Mouse (Mus musculus): Measurements from ENCODE around the gene Sdf4. TPM values are rescaled to one million over a fixed set of nuclear protein-coding genes. Genes with fewer than 3 reads are reported as not detected.

Sdf4 gene
- polyA plus RNA-seq, 2 experiments: 26.8 to 72.1 TPM

DNA sequence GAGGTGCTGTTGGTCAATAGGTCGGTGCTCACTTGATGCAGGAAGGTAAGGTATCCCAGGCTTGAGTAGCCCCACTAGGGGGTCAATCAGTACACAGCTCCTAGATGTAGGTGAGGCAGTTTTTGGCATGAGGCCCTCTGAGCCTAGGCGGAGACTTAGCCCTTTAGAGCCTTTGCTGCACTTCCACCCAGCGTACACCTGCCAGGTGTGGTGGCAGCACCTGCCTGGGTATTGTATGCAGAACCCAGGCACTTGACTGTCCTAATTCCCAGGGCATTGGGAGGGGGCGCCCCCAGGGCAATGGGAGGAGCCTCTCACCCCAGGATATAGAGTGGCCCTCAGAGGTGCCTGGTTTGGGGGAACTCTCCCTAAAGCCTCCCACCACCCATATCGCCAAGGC lies 62.5 kb downstream of the Sdf4 start:
- Histone ChIP-seq H3K9me3 (ENCODE audit: control insufficient read depth, low read length) (no peaks in the 10 kb centered on the region), H3K27ac (no peak overlapping the region), H3K4me1 (replicated peaks; ENCODE audit: control insufficient read depth in 2 of 2, insufficient read depth in 2 of 2, low read length in 1 of 2) (peaks cover 0 to 2% of the 10 kb centered on the region in 2 experiments; a peak in 1 of 4 replicates), H3K4me3 (ENCODE audit: insufficient read depth in 1 of 2, low read depth in 2 of 2, low read length in 2 of 2) (no peak overlapping the region), H3K27me3 (ENCODE audit: control insufficient read depth, insufficient read depth, low read length) (no peaks in the 10 kb centered on the region), H3K9ac (replicated peaks) (no peak overlapping the region), H3K36me3 (replicated peaks; ENCODE audit: control insufficient read depth, insufficient read depth, low read depth) (no peaks in the 10 kb centered on the region), H3K4me2 (ENCODE audit: low read depth) (no peak overlapping the region)
- DNase-seq (ENCODE audit: low read depth in 3 of 3, low spot score in 3 of 3): no peak
- TF ChIP-seq CTCF (IDR thresholded peaks at IDR 0.05; ENCODE audit: low read depth): no peak
- TF ChIP-seq EP300 (IDR thresholded peaks at IDR 0.05; ENCODE audit: low read depth): no peak
- no peak for ATAC-seq (ENCODE audit: insufficient read depth)
- WGBS (ENCODE audit: insufficient replicate concordance): 62% methylated on average over 5 of the region's 5 CpGs

DNA sequence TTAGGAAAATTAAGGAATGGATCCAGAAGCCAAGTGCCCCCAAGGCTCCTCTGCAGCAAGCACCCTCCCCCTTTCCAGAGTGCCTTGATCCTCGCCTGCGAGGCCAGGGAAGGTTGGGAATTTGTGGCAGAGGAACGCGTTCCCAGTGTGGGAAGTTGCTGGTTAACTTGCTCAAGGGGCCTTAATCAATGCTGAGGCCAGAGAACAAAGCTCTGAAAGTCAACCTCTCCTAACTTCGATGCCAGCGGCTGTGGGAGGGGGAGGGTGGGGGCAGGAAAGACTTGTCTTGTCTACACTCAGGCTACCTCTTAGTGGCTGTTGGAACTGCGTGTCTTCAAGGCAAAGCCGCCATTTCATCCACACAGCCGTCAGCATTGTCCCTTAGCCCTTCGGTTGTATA lies 65.0 kb downstream of the Sdf4 start:
- ATAC-seq (ENCODE audit: insufficient read depth) (no peak), DNase-seq (ENCODE audit: low read depth in 3 of 3, low spot score in 3 of 3) (no peak)
- H3K4me3 ChIP-seq (ENCODE audit: insufficient read depth in 1 of 2, low read depth in 2 of 2, low read length in 2 of 2): no peak overlapping the region
- no peaks in the 10 kb centered on the region for H3K36me3 ChIP-seq (replicated peaks; ENCODE audit: control insufficient read depth, insufficient read depth, low read depth)
- H3K27ac ChIP-seq: no peak overlapping the region
- TF ChIP-seq CTCF (IDR thresholded peaks at IDR 0.05; ENCODE audit: low read depth): no peak
- TF ChIP-seq EP300 (IDR thresholded peaks at IDR 0.05; ENCODE audit: low read depth): no peak
- no peak overlapping the region for H3K4me2 ChIP-seq (ENCODE audit: low read depth)
- no peaks in the 10 kb centered on the region for H3K9me3 ChIP-seq (ENCODE audit: control insufficient read depth, low read length)
- no peak overlapping the region for H3K9ac ChIP-seq (replicated peaks)
- WGBS (ENCODE audit: insufficient replicate concordance): 59% methylated on average over 10 of the region's 10 CpGs
- H3K4me1 ChIP-seq (replicated peaks; ENCODE audit: control insufficient read depth in 2 of 2, insufficient read depth in 2 of 2, low read length in 1 of 2): peaks cover 0 to 2% of the 10 kb centered on the region in 2 experiments; a peak in 1 of 4 replicates
- no peaks in the 10 kb centered on the region for H3K27me3 ChIP-seq (ENCODE audit: control insufficient read depth, insufficient read depth, low read length)

DNA sequence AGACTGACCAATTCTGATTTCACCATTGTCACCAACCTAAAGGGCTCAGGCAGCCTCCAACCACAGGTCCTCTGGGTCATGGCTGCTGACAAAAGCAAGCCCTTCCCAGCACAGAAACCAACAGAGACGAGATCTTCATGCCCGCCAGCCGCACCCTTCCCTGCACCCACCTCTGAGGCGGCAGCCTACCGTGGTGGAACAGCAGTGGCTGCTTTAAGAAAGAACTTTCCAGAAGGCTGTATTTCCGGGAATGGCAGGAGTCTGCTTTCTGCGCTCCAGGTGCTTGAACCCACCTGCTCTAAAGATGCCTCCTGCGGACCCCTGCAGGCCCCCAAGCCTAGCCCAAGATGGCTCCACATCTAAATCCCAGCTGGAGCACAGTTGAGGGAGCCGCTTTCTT lies 66.2 kb downstream of the Sdf4 start:
- no peak overlapping the region for H3K9ac ChIP-seq (replicated peaks)
- H3K4me2 ChIP-seq (ENCODE audit: low read depth): no peak overlapping the region
- WGBS (ENCODE audit: insufficient replicate concordance): 58% methylated on average over 9 of the region's 9 CpGs
- H3K36me3 ChIP-seq (replicated peaks; ENCODE audit: control insufficient read depth, insufficient read depth, low read depth): no peaks in the 10 kb centered on the region
- H3K4me3 ChIP-seq (ENCODE audit: insufficient read depth in 1 of 2, low read depth in 2 of 2, low read length in 2 of 2): no peak overlapping the region
- no peaks in the 10 kb centered on the region for H3K27me3 ChIP-seq (ENCODE audit: control insufficient read depth, insufficient read depth, low read length)
- no peak overlapping the region for H3K27ac ChIP-seq
- no peaks in the 10 kb centered on the region for H3K9me3 ChIP-seq (ENCODE audit: control insufficient read depth, low read length)
- DNase-seq (ENCODE audit: low read depth in 3 of 3, low spot score in 3 of 3) (no peak), ATAC-seq (ENCODE audit: insufficient read depth) (no peak)
- peaks cover 0 to 2% of the 10 kb centered on the region in 2 experiments; a peak in 1 of 4 replicates for H3K4me1 ChIP-seq (replicated peaks; ENCODE audit: control insufficient read depth in 2 of 2, insufficient read depth in 2 of 2, low read length in 1 of 2)
- TF ChIP-seq EP300 (IDR thresholded peaks at IDR 0.05; ENCODE audit: low read depth) (no peak), CTCF (IDR thresholded peaks at IDR 0.05; ENCODE audit: low read depth) (no peak)

DNA sequence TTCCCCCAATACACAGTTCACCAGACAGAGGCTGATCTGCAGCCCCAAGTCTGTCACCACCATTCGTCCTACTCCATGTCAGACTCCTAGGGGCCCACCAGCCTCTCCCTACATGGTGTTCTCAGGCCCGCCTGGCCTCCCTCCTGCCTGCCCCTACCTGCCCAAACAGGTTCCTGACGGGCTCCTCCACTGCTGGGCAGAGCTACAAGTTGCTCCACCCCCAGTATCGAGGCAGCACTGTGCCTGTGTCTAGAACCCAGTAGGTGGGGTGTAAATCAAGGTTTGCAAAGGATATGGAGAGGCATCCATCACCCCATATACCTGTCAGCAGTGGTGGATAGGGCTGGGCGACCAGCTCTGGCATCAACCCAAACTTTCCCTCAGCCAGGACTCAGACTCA lies 66.6 kb downstream of the Sdf4 start, which contains the start of gene Ttll10:
Gene Ttll10 (minus strand): TSS at position 154 of the 400 bp plus-strand sequence.
- ATAC-seq (ENCODE audit: insufficient read depth) (no peak), DNase-seq (ENCODE audit: low read depth in 3 of 3, low spot score in 3 of 3) (no peak)
- Histone ChIP-seq H3K4me1 (replicated peaks; ENCODE audit: control insufficient read depth in 2 of 2, insufficient read depth in 2 of 2, low read length in 1 of 2) (peaks cover 0 to 2% of the 10 kb centered on the region in 2 experiments; a peak in 1 of 4 replicates), H3K4me3 (ENCODE audit: insufficient read depth in 1 of 2, low read depth in 2 of 2, low read length in 2 of 2) (no peak within 1 kb of the TSS), H3K27me3 (ENCODE audit: control insufficient read depth, insufficient read depth, low read length) (no peaks in the 10 kb centered on the region), H3K9ac (replicated peaks) (no peak within 1 kb of the TSS), H3K9me3 (ENCODE audit: control insufficient read depth, low read length) (no peaks in the 10 kb centered on the region), H3K27ac (no peak within 1 kb of the TSS), H3K36me3 (replicated peaks; ENCODE audit: control insufficient read depth, insufficient read depth, low read depth) (no peaks in the 10 kb centered on the region), H3K4me2 (ENCODE audit: low read depth) (no peak within 1 kb of the TSS)
- TF ChIP-seq EP300 (IDR thresholded peaks at IDR 0.05; ENCODE audit: low read depth) (no peak), CTCF (IDR thresholded peaks at IDR 0.05; ENCODE audit: low read depth) (no peak)
- 39% methylated on average over 5 of the region's 5 CpGs for WGBS (ENCODE audit: insufficient replicate concordance)

DNA sequence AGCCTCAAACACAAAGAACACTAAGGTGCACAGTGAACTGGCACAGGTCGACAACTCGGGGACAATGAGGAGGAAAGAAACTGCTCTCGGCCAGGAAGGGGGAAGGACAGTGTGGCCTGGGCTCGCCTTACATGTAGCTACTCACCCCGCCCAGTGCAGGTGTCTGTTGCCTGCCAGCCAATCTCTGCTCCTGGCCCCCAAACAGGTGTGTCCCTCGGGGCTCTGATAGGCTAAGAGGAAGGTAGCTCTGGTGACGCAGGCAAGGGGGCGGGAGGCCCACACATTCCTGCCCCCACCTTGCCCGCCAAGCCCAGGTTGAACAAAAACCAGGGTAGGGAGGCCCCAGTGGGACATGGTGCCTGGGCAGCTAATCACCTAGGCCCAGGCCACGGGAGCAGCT lies 67.0 kb downstream of the Sdf4 start:
- Histone ChIP-seq H3K4me1 (replicated peaks; ENCODE audit: control insufficient read depth in 2 of 2, insufficient read depth in 2 of 2, low read length in 1 of 2) (no peaks in the 10 kb centered on the region; a peak in 1 of 4 replicates), H3K9me3 (ENCODE audit: control insufficient read depth, low read length) (no peaks in the 10 kb centered on the region), H3K4me2 (ENCODE audit: low read depth) (no peak overlapping the region), H3K4me3 (ENCODE audit: insufficient read depth in 1 of 2, low read depth in 2 of 2, low read length in 2 of 2) (no peak overlapping the region), H3K9ac (replicated peaks) (no peak overlapping the region), H3K36me3 (replicated peaks; ENCODE audit: control insufficient read depth, insufficient read depth, low read depth) (no peaks in the 10 kb centered on the region), H3K27me3 (ENCODE audit: control insufficient read depth, insufficient read depth, low read length) (no peaks in the 10 kb centered on the region), H3K27ac (no peak overlapping the region)
- WGBS (ENCODE audit: insufficient replicate concordance): 41% methylated on average over 10 of the region's 10 CpGs
- TF ChIP-seq CTCF (IDR thresholded peaks at IDR 0.05; ENCODE audit: low read depth) (no peak), EP300 (IDR thresholded peaks at IDR 0.05; ENCODE audit: low read depth) (no peak)
- no peak for ATAC-seq (ENCODE audit: insufficient read depth)
- no peak for DNase-seq (ENCODE audit: low read depth in 3 of 3, low spot score in 3 of 3)

MicroRNAs encoded within 50 kb of the gene (microRNA counts, 519-probe panel; counts per million panel counts)
- 69.9 counts per million for microRNA mmu-miR-200a
- 4,334 counts per million, percentile 18 among the panel's probes with 10 or more counts for microRNA mmu-miR-200b
- 5,368 counts per million, percentile 29 among the panel's probes with 10 or more counts for microRNA mmu-miR-429

Small RNA genes lying within 50 kb of the gene (microRNA-seq; reads per million reads assigned to microRNA genes)
- gene Mir200a (148 reads per million, percentile 52 among the genes with 10 or more reads in this experiment), gene Mir200b (875 reads per million, percentile 71 among the genes with 10 or more reads in this experiment), gene Mir429 (2,313 reads per million, percentile 80 among the genes with 10 or more reads in this experiment)

Other genes with a start within 250 kb of the Sdf4 start
- gene Atad3a, start 231.8 kb upstream of the Sdf4 start, polyA plus RNA-seq (2012; rRNA removed): 28.7 and 41.8 TPM in 2 replicates
- gene Atad3a, start 231.8 kb upstream of the Sdf4 start, polyA plus RNA-seq (2014; fragmentation: Nextera tagmentation; extraction: Ambion mirVana): 31.2 and 38.7 TPM in 2 replicates
- gene Vwa1, start 218.2 kb upstream of the Sdf4 start, polyA plus RNA-seq (2012; rRNA removed): 0.13 and 0.15 TPM in 2 replicates
- 0.14 and 0.19 TPM in 2 replicates for gene Vwa1, start 218.2 kb upstream of the Sdf4 start, polyA plus RNA-seq (2014; fragmentation: Nextera tagmentation; extraction: Ambion mirVana)
- 0.28 and 0.32 TPM in 2 replicates for gene Tmem88b, start 207.0 kb upstream of the Sdf4 start, polyA plus RNA-seq (2012; rRNA removed)
- gene Tmem88b, start 207.0 kb upstream of the Sdf4 start, polyA plus RNA-seq (2014; fragmentation: Nextera tagmentation; extraction: Ambion mirVana): 0.04 and 0.11 TPM in 2 replicates
- gene Ankrd65, start 202.4 kb upstream of the Sdf4 start, polyA plus RNA-seq (2012; rRNA removed): 0.02 and 0.03 TPM in 2 replicates
- gene Ankrd65, start 202.4 kb upstream of the Sdf4 start, polyA plus RNA-seq (2014; fragmentation: Nextera tagmentation; extraction: Ambion mirVana): not detected in 2 replicates
- 41.6 and 62.8 TPM in 2 replicates for gene Mrpl20, start 190.0 kb upstream of the Sdf4 start, polyA plus RNA-seq (2012; rRNA removed)
- gene Mrpl20, start 190.0 kb upstream of the Sdf4 start, polyA plus RNA-seq (2014; fragmentation: Nextera tagmentation; extraction: Ambion mirVana): 197 and 200 TPM in 2 replicates
- 43.3 and 65.8 TPM in 2 replicates for gene Ccnl2, start 180.4 kb upstream of the Sdf4 start, polyA plus RNA-seq (2012; rRNA removed)
- gene Ccnl2, start 180.4 kb upstream of the Sdf4 start, polyA plus RNA-seq (2014; fragmentation: Nextera tagmentation; extraction: Ambion mirVana): 51.2 and 57.2 TPM in 2 replicates
- 67.4 and 77.0 TPM in 2 replicates for gene Aurkaip1, start 161.6 kb upstream of the Sdf4 start, polyA plus RNA-seq (2012; rRNA removed)
- gene Aurkaip1, start 161.6 kb upstream of the Sdf4 start, polyA plus RNA-seq (2014; fragmentation: Nextera tagmentation; extraction: Ambion mirVana): 117 and 120 TPM in 2 replicates
- 5.4 and 6.2 TPM in 2 replicates for gene Mxra8, start 153.2 kb upstream of the Sdf4 start, polyA plus RNA-seq (2012; rRNA removed)
- 3.9 and 4.9 TPM in 2 replicates for gene Mxra8, start 153.2 kb upstream of the Sdf4 start, polyA plus RNA-seq (2014; fragmentation: Nextera tagmentation; extraction: Ambion mirVana)
- gene Dvl1, start 145.5 kb upstream of the Sdf4 start, polyA plus RNA-seq (2012; rRNA removed): 20.9 and 24.5 TPM in 2 replicates
- 2.8 and 3.9 TPM in 2 replicates for gene Dvl1, start 145.5 kb upstream of the Sdf4 start, polyA plus RNA-seq (2014; fragmentation: Nextera tagmentation; extraction: Ambion mirVana)
- gene Tas1r3, start 129.5 kb upstream of the Sdf4 start, polyA plus RNA-seq (2012; rRNA removed): 0.08 and 0.09 TPM in 2 replicates
- gene Tas1r3, start 129.5 kb upstream of the Sdf4 start, polyA plus RNA-seq (2014; fragmentation: Nextera tagmentation; extraction: Ambion mirVana): 0.04 and 0.06 TPM in 2 replicates
- gene Cptp, start 123.4 kb upstream of the Sdf4 start, polyA plus RNA-seq (2012; rRNA removed): 5.6 and 6.6 TPM in 2 replicates
- gene Cptp, start 123.4 kb upstream of the Sdf4 start, polyA plus RNA-seq (2014; fragmentation: Nextera tagmentation; extraction: Ambion mirVana): 7.6 and 9.4 TPM in 2 replicates
- 16.7 and 22.1 TPM in 2 replicates for gene Ints11, start 123.3 kb upstream of the Sdf4 start, polyA plus RNA-seq (2012; rRNA removed)
- gene Ints11, start 123.3 kb upstream of the Sdf4 start, polyA plus RNA-seq (2014; fragmentation: Nextera tagmentation; extraction: Ambion mirVana): 34.0 and 34.6 TPM in 2 replicates
- gene Pusl1, start 101.1 kb upstream of the Sdf4 start, polyA plus RNA-seq (2012; rRNA removed): 16.8 and 19.4 TPM in 2 replicates
- gene Pusl1, start 101.1 kb upstream of the Sdf4 start, polyA plus RNA-seq (2014; fragmentation: Nextera tagmentation; extraction: Ambion mirVana): 12.9 and 14.9 TPM in 2 replicates
- 9.4 and 9.6 TPM in 2 replicates for gene Acap3, start 101.0 kb upstream of the Sdf4 start, polyA plus RNA-seq (2012; rRNA removed)
- gene Acap3, start 101.0 kb upstream of the Sdf4 start, polyA plus RNA-seq (2014; fragmentation: Nextera tagmentation; extraction: Ambion mirVana): 4.7 and 5.5 TPM in 2 replicates
- 19.9 and 36.9 TPM in 2 replicates for gene Ube2j2, start 49.0 kb upstream of the Sdf4 start, polyA plus RNA-seq (2012; rRNA removed)
- 61.5 and 62.3 TPM in 2 replicates for gene Ube2j2, start 49.0 kb upstream of the Sdf4 start, polyA plus RNA-seq (2014; fragmentation: Nextera tagmentation; extraction: Ambion mirVana)
- 37.4 and 43.2 TPM in 2 replicates for gene C1qtnf12, start 30.6 kb upstream of the Sdf4 start, polyA plus RNA-seq (2012; rRNA removed)
- gene C1qtnf12, start 30.6 kb upstream of the Sdf4 start, polyA plus RNA-seq (2014; fragmentation: Nextera tagmentation; extraction: Ambion mirVana): 85.1 and 96.2 TPM in 2 replicates
- 2.8 and 2.9 TPM in 2 replicates for gene B3galt6, start 223 bp upstream of the Sdf4 start, polyA plus RNA-seq (2012; rRNA removed)
- 3.7 TPM in 2 replicates for gene B3galt6, start 223 bp upstream of the Sdf4 start, polyA plus RNA-seq (2014; fragmentation: Nextera tagmentation; extraction: Ambion mirVana)
- 1.0 and 1.8 TPM in 2 replicates for gene Tnfrsf4, start 21.0 kb downstream of the Sdf4 start, polyA plus RNA-seq (2012; rRNA removed)
- gene Tnfrsf4, start 21.0 kb downstream of the Sdf4 start, polyA plus RNA-seq (2014; fragmentation: Nextera tagmentation; extraction: Ambion mirVana): 0.13 TPM in 2 replicates
- 0.39 and 0.92 TPM in 2 replicates for gene Tnfrsf18, start 33.3 kb downstream of the Sdf4 start, polyA plus RNA-seq (2012; rRNA removed)
- 0.39 and 0.53 TPM in 2 replicates for gene Tnfrsf18, start 33.3 kb downstream of the Sdf4 start, polyA plus RNA-seq (2014; fragmentation: Nextera tagmentation; extraction: Ambion mirVana)
- 0.42 and 0.71 TPM in 2 replicates for gene Ttll10, start 66.5 kb downstream of the Sdf4 start, polyA plus RNA-seq (2012; rRNA removed)
- gene Ttll10, start 66.5 kb downstream of the Sdf4 start, polyA plus RNA-seq (2014; fragmentation: Nextera tagmentation; extraction: Ambion mirVana): 0.28 and 0.38 TPM in 2 replicates
- gene 9430015G10Rik, start 117.1 kb downstream of the Sdf4 start, polyA plus RNA-seq (2012; rRNA removed): 15.6 and 16.4 TPM in 2 replicates
- gene 9430015G10Rik, start 117.1 kb downstream of the Sdf4 start, polyA plus RNA-seq (2014; fragmentation: Nextera tagmentation; extraction: Ambion mirVana): 8.7 and 10.5 TPM in 2 replicates
- 0.27 and 0.35 TPM in 2 replicates for gene Rnf223, start 137.6 kb downstream of the Sdf4 start, polyA plus RNA-seq (2012; rRNA removed)
- gene Rnf223, start 137.6 kb downstream of the Sdf4 start, polyA plus RNA-seq (2014; fragmentation: Nextera tagmentation; extraction: Ambion mirVana): 0.13 TPM in 1 of 2 replicates, not detected in the other
- 18.5 TPM in 2 replicates for gene Agrn, start 204.6 kb downstream of the Sdf4 start, polyA plus RNA-seq (2012; rRNA removed)
- 6.7 and 7.2 TPM in 2 replicates for gene Agrn, start 204.6 kb downstream of the Sdf4 start, polyA plus RNA-seq (2014; fragmentation: Nextera tagmentation; extraction: Ambion mirVana)
- gene Isg15, start 207.9 kb downstream of the Sdf4 start, polyA plus RNA-seq (2012; rRNA removed): 5.8 and 6.1 TPM in 2 replicates
- gene Isg15, start 207.9 kb downstream of the Sdf4 start, polyA plus RNA-seq (2014; fragmentation: Nextera tagmentation; extraction: Ambion mirVana): 0.90 and 1.3 TPM in 2 replicates
- gene AW011738, start 210.4 kb downstream of the Sdf4 start, polyA plus RNA-seq (2012; rRNA removed): 0.49 and 0.66 TPM in 2 replicates
- 0.23 TPM in 1 of 2 replicates, not detected in the other for gene AW011738, start 210.4 kb downstream of the Sdf4 start, polyA plus RNA-seq (2014; fragmentation: Nextera tagmentation; extraction: Ambion mirVana)
- 0.03 TPM in 2 replicates for gene Perm1, start 223.0 kb downstream of the Sdf4 start, polyA plus RNA-seq (2012; rRNA removed)
- gene Perm1, start 223.0 kb downstream of the Sdf4 start, polyA plus RNA-seq (2014; fragmentation: Nextera tagmentation; extraction: Ambion mirVana): 0.05 TPM in 1 of 2 replicates, not detected in the other
- gene Plekhn1, start 242.0 kb downstream of the Sdf4 start, polyA plus RNA-seq (2012; rRNA removed): 9.9 and 10.8 TPM in 2 replicates
- 2.7 and 5.2 TPM in 2 replicates for gene Plekhn1, start 242.0 kb downstream of the Sdf4 start, polyA plus RNA-seq (2014; fragmentation: Nextera tagmentation; extraction: Ambion mirVana)
- 62.7 and 68.0 TPM in 2 replicates for gene Noc2l, start 243.1 kb downstream of the Sdf4 start, polyA plus RNA-seq (2012; rRNA removed)
- gene Noc2l, start 243.1 kb downstream of the Sdf4 start, polyA plus RNA-seq (2014; fragmentation: Nextera tagmentation; extraction: Ambion mirVana): 40.2 and 50.7 TPM in 2 replicates